Mouse (Mus musculus) lung, postnatal 0 days (tissue): ENCODE results near the gene Adam15.

ENCODE experiments used
- CTCF ChIP-seq: IDR thresholded peaks from 2 replicates; pipeline ENCODE4 v1.5.1; 2016; ENCODE audit warnings: antibody characterized with exemption, mild to moderate bottlenecking
- EP300 ChIP-seq: IDR thresholded peaks from 2 replicates; pipeline ENCODE4 v1.6.1; 2016; ENCODE audit warnings: antibody characterized with exemption, mild to moderate bottlenecking, control low read depth

GRCm38 (mm10) chr3:89382033-89382882, 32.5 kb upstream of the Adam15 start:
- no peak for TF ChIP-seq CTCF
- TF ChIP-seq EP300 = no peak
